Mouse (Mus musculus) forebrain, embryonic 10.5 days (tissue): ENCODE data around the gene Brpf3. TPM values are rescaled to one million over a fixed set of nuclear protein-coding genes. Genes with fewer than 3 reads are reported as not detected.
"Not testable (repeated sequence)": the region's sequence is repeated elsewhere in the genome, so short reads cannot be mapped to it uniquely, and the experiment has no call there.

Experiments used
- DNase-seq: peaks from one replicate; pipeline ENCODE4 v3.0.0-alpha.2; 2017; ENCODE audit warnings: low spot score; ENCODE audit errors: extremely low spot score
- H3K27ac ChIP-seq: fragments of 300-500 bp; sonication (generic); 2 replicates; pipeline ENCODE4 v1.5.1; 2016; ENCODE audit warnings: mild to moderate bottlenecking
- H3K27me3 ChIP-seq: fragments of 300-500 bp; sonication (generic); 2 replicates; pipeline ENCODE4 v1.6.1; 2016; ENCODE audit warnings: mild to moderate bottlenecking; ENCODE audit not compliant: poor library complexity, severe bottlenecking
- H3K36me3 ChIP-seq: fragments of 300-500 bp; sonication (generic); replicated peaks from 2 replicates; pipeline ENCODE4 v1.6.1; 2016; ENCODE audit warnings: mild to moderate bottlenecking, moderate library complexity
- H3K4me1 ChIP-seq: fragments of 300-500 bp; sonication (generic); 2 replicates; pipeline ENCODE4 v1.6.1; 2016
- H3K4me3 ChIP-seq: fragments of 300-500 bp; sonication (generic); 2 replicates; pipeline ENCODE4 v1.5.1; 2016; ENCODE audit warnings: mild to moderate bottlenecking, moderate library complexity
- H3K9me3 ChIP-seq: fragments of 300-500 bp; sonication (generic); 2 replicates; pipeline ENCODE4 v1.6.1; 2016; ENCODE audit warnings: mild to moderate bottlenecking, moderate library complexity
- WGBS: fragments of 180-500 bp; shearing (Covaris S2); methylation state at CpG from one replicate; pipeline ENCODE4 v1.1.7; 2016; 5-methylcytosine and 5-hydroxymethylcytosine counted together
- polyA plus RNA-seq: library from polyadenylated mRNA; unstranded; fragments of >200 nt; fragmentation: Nextera tagmentation; extraction: Ambion mirVana; gene quantifications from 2 replicates; pipeline ENCODE4 v1.2.1, GENCODE M21; 2016

The Brpf3 gene
- polyA plus RNA-seq, 1 experiment from 2014 or later = 12.0 TPM

- H3K27me3 ChIP-seq = no peaks in the 10 kb centered on the region
- H3K4me1 ChIP-seq = peaks cover 36% of the 10 kb centered on the region
- no peaks in the 10 kb centered on the region for H3K9me3 ChIP-seq
- no peak for DNase-seq
- no peak overlapping the region for H3K27ac ChIP-seq
- WGBS = 83% methylated on average over 1 of the region's 1 CpGs
- no peak overlapping the region for H3K4me3 ChIP-seq
- peaks cover 44% of the 10 kb centered on the region for H3K36me3 ChIP-seq
Observed at GRCm38 (mm10) chr17:28803316-28803715, 2.4 kb downstream of the Brpf3 start.

DNA sequence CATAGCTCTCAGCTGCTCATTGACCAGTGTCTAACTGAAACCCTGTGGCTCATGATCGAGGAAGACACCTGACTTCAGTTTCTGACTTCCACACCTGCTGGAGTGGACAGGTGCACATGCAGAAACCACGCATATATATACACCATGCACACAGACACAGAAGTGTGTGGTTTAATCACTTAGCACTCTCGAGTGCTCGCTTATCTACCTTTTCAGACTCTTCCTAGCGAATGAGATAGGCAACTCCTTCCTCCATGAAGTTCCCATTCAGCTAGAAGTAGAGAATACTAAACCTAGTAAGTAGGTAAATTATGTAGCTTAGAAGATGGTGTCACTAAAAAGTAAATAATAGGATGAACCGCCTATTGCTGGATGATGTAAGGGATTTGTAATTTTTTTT is 4.1 kb downstream of the Brpf3 start:
- H3K4me3 ChIP-seq = no peak overlapping the region
- DNase-seq = no peak
- H3K36me3 ChIP-seq = peaks cover 61% of the 10 kb centered on the region

DNA sequence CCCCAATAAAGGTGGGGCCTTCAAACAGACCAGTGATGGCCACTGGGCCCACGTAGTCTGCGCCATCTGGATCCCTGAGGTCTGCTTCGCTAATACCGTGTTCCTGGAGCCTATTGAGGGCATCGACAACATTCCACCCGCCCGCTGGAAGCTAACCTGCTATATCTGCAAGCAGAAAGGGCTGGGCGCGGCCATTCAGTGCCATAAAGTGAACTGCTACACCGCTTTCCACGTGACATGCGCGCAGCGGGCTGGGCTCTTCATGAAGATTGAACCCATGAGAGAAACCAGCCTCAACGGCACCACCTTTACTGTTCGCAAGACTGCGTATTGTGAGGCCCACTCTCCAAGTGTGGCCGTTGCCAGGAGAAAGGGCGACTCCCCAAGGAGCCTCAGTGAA is 5.9 kb downstream of the Brpf3 start:
- Histone ChIP-seq H3K4me3 (no peak overlapping the region), H3K36me3 (peaks cover 79% of the 10 kb centered on the region)
- WGBS = 96% methylated on average over 19 of the region's 19 CpGs

More for the DNA sequence above, 4.1 kb downstream of the Brpf3 start:
- Histone ChIP-seq H3K9me3 (no peaks in the 10 kb centered on the region), H3K4me1 (peaks cover 22% of the 10 kb centered on the region), H3K27me3 (no peaks in the 10 kb centered on the region), H3K27ac (no peak overlapping the region)
- WGBS = 94% methylated on average over 6 of the region's 6 CpGs

DNA sequence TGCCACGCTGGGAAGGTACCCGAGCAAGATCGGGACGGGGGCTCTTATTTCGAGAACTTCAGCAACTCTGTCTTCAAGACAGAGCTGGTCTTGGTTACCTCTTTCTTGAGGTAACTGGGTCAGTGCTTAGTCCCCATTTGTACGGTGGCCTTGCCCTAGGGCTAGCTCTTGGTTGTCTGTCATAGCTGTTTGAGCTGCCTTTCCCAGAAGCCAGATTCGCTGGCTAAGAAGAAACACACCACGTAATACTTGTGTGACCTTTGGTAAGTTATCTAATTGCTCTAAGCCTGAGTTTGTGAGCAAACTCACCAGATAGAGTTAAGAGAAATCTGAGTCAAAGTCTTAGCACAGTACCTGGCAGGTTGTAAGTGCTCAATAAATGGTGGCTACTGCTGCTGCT is 7.8 kb downstream of the Brpf3 start:
- Histone ChIP-seq H3K27ac (no peak overlapping the region), H3K9me3 (no peaks in the 10 kb centered on the region), H3K4me3 (no peak overlapping the region), H3K27me3 (no peaks in the 10 kb centered on the region), H3K36me3 (peaks cover 98% of the 10 kb centered on the region), H3K4me1 (no peaks in the 10 kb centered on the region)
- 95% methylated on average over 8 of the region's 8 CpGs for WGBS
- no peak for DNase-seq

More for the DNA sequence above, 5.9 kb downstream of the Brpf3 start:
- Histone ChIP-seq H3K27ac (no peak overlapping the region), H3K27me3 (no peaks in the 10 kb centered on the region), H3K4me1 (peaks cover 14% of the 10 kb centered on the region), H3K9me3 (no peaks in the 10 kb centered on the region)
- DNase-seq = no peak

DNA sequence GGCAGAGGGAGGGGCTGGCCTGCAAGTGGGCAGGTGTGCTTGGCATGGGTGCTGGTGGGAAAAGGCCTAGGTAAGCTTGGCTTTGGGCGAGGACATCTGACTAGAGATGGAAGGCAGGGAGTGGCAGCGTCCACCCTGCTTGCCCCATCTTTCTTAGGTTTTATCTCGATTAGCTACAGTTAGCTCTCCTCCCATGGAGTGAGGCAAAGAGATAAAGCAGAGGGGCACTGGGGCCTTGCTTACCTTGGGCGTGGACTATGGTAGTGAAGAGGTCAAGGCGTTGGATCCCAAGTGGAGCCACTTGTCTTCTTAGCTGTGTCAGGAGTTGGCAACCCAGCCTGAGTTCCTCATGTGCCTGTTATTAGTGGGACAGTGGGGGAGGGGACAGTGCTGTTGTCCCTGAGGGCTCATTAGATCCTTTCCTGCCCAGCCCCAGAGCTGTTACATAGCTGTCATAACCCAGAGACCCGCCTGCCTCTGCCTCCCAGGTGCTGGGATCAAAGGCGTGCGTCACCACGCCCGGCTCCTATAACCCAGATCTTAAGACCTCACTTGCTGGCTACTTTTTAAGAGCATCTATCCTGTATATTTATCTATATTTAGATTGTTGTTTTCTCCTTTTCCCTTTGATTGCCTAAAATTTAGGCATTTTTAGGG is 8.4 kb downstream of the Brpf3 start:
- peaks cover 99% of the 10 kb centered on the region for H3K36me3 ChIP-seq

DNA sequence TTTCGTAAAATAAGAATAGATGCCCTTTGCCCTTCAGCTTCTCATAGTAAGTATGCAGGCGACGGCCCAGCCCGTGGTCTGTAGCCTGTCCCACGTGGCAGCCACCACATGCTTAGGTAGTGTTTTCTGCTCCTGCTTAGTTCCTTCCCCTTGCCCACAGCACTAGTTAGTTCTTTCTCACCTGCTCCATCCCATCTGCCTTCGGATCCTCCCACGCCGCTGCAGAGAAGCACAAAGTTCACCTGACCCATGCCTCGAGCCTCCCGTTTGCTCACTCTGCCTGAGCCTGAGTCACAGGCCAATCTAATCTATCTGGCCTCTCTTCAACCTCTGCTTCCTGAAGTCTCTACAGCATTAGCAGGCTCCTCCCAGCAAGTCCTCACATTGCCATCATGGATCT is 11.5 kb downstream of the Brpf3 start:
- Histone ChIP-seq H3K4me3 (no peak overlapping the region), H3K4me1 (no peaks in the 10 kb centered on the region), H3K9me3 (no peaks in the 10 kb centered on the region), H3K27ac (no peak overlapping the region), H3K27me3 (no peaks in the 10 kb centered on the region), H3K36me3 (peaks cover 98% of the 10 kb centered on the region)
- no peak for DNase-seq
- WGBS = 96% methylated on average over 10 of the region's 10 CpGs

More for the DNA sequence above, 8.4 kb downstream of the Brpf3 start:
- WGBS = 95% methylated on average over 10 of the region's 10 CpGs
- DNase-seq = no peak
- no peaks in the 10 kb centered on the region for H3K9me3 ChIP-seq
- H3K27me3 ChIP-seq = no peaks in the 10 kb centered on the region
- no peak overlapping the region for H3K27ac ChIP-seq
- no peak overlapping the region for H3K4me3 ChIP-seq
- H3K4me1 ChIP-seq = no peaks in the 10 kb centered on the region

DNA sequence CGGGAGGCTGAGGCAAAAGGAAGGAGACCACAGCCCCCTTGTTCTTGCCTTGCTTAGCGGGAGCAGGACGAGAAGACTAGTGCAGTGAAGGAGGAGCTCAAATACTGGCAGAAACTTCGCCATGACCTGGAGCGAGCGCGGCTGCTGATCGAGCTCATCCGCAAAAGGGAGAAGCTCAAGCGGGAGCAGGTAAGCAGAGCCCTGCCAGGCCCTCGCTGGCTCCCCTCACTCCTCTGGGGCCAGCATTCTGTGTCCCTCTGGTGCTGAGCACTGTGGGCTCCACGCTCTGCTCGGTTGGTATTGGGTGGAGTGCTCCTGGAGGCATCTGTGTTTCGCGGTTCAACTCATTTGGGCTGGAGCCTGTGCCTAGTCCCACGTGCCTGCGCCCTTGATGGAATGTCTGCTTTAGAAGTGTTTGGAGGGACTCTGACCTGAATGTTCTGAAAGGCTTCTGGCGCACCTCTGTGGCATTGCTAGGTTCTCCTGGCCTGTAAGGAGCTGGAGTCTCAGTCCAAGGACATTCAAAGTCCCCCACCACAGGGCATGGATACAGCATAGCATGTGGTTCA is 13.7 kb downstream of the Brpf3 start:
- Histone ChIP-seq H3K36me3 (peaks cover 99% of the 10 kb centered on the region), H3K9me3 (no peaks in the 10 kb centered on the region), H3K27me3 (no peaks in the 10 kb centered on the region), H3K4me1 (no peaks in the 10 kb centered on the region), H3K27ac (no peak overlapping the region), H3K4me3 (no peak overlapping the region)
- no peak for DNase-seq
- WGBS = 89% methylated on average over 18 of the region's 18 CpGs

DNA sequence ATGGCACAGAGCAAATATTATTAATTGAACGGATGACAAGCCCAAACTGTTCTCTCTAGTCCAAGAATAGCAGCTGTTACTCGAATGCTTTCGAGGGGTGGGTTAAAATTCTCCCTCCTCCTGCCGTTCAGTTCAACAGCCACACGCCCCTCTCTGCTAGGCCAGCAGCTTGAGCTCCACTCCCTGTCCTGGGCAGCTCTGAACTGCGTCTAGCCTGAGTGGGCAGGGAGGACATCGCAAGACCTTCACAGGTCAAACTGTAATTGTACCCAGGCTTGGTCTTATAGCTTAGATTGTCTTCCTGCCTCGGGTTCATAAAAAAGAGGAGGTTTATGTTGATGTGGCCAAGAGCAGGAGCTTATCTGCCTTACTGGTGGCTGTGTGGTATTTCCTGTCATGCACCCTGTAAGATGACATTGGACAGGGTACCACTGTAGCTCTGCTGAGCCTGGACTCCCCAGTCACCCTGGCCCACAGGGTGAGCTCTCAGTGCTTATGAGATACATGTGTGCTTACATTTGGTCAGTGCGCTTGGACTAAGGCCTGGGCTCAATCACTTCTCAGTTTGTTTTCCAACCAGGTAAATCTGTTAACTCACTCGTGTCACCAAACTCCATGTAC is 14.6 kb downstream of the Brpf3 start:
- Histone ChIP-seq H3K9me3 (no peaks in the 10 kb centered on the region), H3K36me3 (peaks cover 99% of the 10 kb centered on the region), H3K4me1 (no peaks in the 10 kb centered on the region), H3K27ac (no peak overlapping the region), H3K4me3 (no peak overlapping the region), H3K27me3 (no peaks in the 10 kb centered on the region)
- no peak for DNase-seq
- 92% methylated on average over 10 of the region's 10 CpGs for WGBS

DNA sequence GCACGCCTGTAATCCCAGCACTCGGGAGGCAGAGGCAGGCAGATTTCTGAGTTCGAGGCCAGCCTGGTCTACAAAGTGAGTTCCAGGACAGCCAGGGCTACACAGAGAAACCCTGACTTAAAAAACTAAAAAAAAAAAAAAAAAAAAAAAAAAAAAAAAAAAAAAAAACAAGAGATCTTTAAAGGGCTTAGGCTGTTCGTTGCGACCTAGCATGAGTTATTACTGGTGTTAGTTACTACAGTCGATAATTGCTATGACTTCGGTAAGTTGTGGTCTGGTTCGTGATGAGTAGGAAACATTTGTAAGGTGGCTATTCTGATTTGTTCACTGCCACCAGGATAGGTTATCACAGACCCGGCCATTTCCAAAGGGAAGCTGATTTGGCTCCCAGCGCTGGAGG is 15.4 kb downstream of the Brpf3 start:
- not testable (repeated sequence) for H3K4me3 ChIP-seq, H3K4me1 ChIP-seq, H3K27ac ChIP-seq, H3K9me3 ChIP-seq, DNase-seq, H3K27me3 ChIP-seq
- WGBS = 93% methylated on average over 10 of the region's 10 CpGs
- H3K36me3 ChIP-seq = peaks cover 99% of the 10 kb centered on the region

GRCm38 (mm10) chr17:28816875-28817811 is 16.3 kb downstream of the Brpf3 start:
- no peaks in the 10 kb centered on the region for H3K27me3 ChIP-seq
- no peak overlapping the region for H3K27ac ChIP-seq
- no peak for DNase-seq
- H3K9me3 ChIP-seq = no peaks in the 10 kb centered on the region
- H3K4me3 ChIP-seq = no peak overlapping the region
- peaks cover 99% of the 10 kb centered on the region for H3K36me3 ChIP-seq
- WGBS = 94% methylated on average over 25 of the region's 25 CpGs
- no peaks in the 10 kb centered on the region for H3K4me1 ChIP-seq

- WGBS = 86% methylated on average over 2 of the region's 2 CpGs
- peaks cover 99% of the 10 kb centered on the region for H3K36me3 ChIP-seq
- no peaks in the 10 kb centered on the region for H3K9me3 ChIP-seq
- no peak for DNase-seq
- no peaks in the 10 kb centered on the region for H3K27me3 ChIP-seq
- no peaks in the 10 kb centered on the region for H3K4me1 ChIP-seq
- no peak overlapping the region for H3K4me3 ChIP-seq
- no peak overlapping the region for H3K27ac ChIP-seq
Observed at GRCm38 (mm10) chr17:28820189-28820588, 19.3 kb downstream of the Brpf3 start.

DNA sequence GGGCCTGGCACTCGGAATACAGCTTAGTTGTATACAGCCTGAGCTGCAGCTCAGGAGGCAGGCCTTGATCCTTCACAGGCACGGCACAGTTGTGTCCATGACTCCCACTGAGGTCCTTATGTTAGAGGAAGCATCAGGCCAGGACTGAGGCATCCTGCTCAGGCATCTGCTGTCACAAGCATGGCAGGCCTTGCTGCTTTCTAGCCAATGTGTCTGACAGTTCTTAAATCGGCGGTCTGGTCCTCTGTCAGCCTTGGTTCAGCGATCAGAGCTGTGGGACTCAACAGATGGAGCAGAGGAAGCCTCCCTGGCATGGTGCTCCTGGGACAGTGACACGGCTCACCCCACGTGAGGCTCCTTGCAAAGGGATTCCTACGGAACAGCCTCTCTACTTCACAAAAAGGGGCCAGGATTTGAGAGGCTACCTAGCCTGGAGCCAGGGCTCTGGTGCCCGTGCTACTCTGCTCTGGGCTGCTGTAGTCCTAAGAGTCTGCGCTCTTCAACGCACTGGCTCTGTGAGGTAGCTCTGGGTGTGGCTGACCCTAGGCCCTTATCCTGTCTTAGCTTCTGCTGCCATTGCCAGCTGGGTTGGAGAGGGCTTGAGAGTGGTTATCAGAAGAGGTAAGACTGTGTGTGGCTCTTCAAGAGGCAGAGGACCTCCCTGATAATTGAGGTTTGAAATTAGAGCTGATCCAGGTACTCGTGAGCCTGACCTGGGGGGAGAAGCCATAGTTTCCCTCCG is 22.3 kb downstream of the Brpf3 start:
- no peaks in the 10 kb centered on the region for H3K27me3 ChIP-seq
- peak overlapping the region; percentile 54 for H3K27ac ChIP-seq
- no peak overlapping the region for H3K4me3 ChIP-seq
- H3K9me3 ChIP-seq = no peaks in the 10 kb centered on the region
- 91% methylated on average over 13 of the region's 13 CpGs for WGBS
- peaks cover 100% of the 10 kb centered on the region for H3K36me3 ChIP-seq
- no peak for DNase-seq
- no peaks in the 10 kb centered on the region for H3K4me1 ChIP-seq
